Mouse (Mus musculus) thymus, postnatal 25 days (tissue): ENCODE results near the gene Rsph9.

Experiments used
- DNase-seq: peaks from one replicate; pipeline ENCODE4 v3.0.0; 2022

Gene Rsph9

GRCm38 (mm10) chr17:46098525-46098924 is 45.5 kb downstream of the Rsph9 start:
- no peak for DNase-seq

- peak; percentile 43 for DNase-seq
Measured at GRCm38 (mm10) chr17:46091899-46092298, 52.1 kb downstream of the Rsph9 start.

GRCm38 (mm10) chr17:46091351-46091750 is 52.7 kb downstream of the Rsph9 start:
- no peak for DNase-seq

- peak; percentile 33 for DNase-seq
Measured at GRCm38 (mm10) chr17:46086341-46086870, 57.6 kb downstream of the Rsph9 start.

GRCm38 (mm10) chr17:46084091-46084501 is 59.9 kb downstream of the Rsph9 start:
- DNase-seq: peak; percentile 55

- DNase-seq: no peak
Measured at GRCm38 (mm10) chr17:46083381-46083780, 60.6 kb downstream of the Rsph9 start.

- DNase-seq: no peak
Measured at GRCm38 (mm10) chr17:46081657-46082056, 62.4 kb downstream of the Rsph9 start.

- DNase-seq: no peak
Measured at GRCm38 (mm10) chr17:46081042-46081441, 63.0 kb downstream of the Rsph9 start.

GRCm38 (mm10) chr17:46080388-46080787 is 63.6 kb downstream of the Rsph9 start:
- no peak for DNase-seq

GRCm38 (mm10) chr17:46079037-46079436 is 65.0 kb downstream of the Rsph9 start:
- DNase-seq: no peak

GRCm38 (mm10) chr17:46077921-46078534 is 66.0 kb downstream of the Rsph9 start:
- no peak for DNase-seq

- no peak for DNase-seq
Measured at GRCm38 (mm10) chr17:46076260-46076551, 67.8 kb downstream of the Rsph9 start.

GRCm38 (mm10) chr17:46075551-46076259 is 68.3 kb downstream of the Rsph9 start:
- no peak for DNase-seq

GRCm38 (mm10) chr17:46075116-46075485 is 68.9 kb downstream of the Rsph9 start:
- peak; percentile 72 for DNase-seq

- no peak for DNase-seq
Measured at GRCm38 (mm10) chr17:46074398-46075115, 69.5 kb downstream of the Rsph9 start.

- peak; percentile 89 for DNase-seq
Measured at GRCm38 (mm10) chr17:46073730-46074301, 70.2 kb downstream of the Rsph9 start.
